Mouse (Mus musculus): Measurements from ENCODE around the gene Swsap1. TPM values are rescaled to one million over a fixed set of nuclear protein-coding genes. Genes with fewer than 3 reads are reported as not detected.

Swsap1 gene
- polyA plus RNA-seq (2014; fragmentation: Nextera tagmentation; extraction: Ambion mirVana), result 10.2 and 12.2 TPM in 2 replicates

DNA sequence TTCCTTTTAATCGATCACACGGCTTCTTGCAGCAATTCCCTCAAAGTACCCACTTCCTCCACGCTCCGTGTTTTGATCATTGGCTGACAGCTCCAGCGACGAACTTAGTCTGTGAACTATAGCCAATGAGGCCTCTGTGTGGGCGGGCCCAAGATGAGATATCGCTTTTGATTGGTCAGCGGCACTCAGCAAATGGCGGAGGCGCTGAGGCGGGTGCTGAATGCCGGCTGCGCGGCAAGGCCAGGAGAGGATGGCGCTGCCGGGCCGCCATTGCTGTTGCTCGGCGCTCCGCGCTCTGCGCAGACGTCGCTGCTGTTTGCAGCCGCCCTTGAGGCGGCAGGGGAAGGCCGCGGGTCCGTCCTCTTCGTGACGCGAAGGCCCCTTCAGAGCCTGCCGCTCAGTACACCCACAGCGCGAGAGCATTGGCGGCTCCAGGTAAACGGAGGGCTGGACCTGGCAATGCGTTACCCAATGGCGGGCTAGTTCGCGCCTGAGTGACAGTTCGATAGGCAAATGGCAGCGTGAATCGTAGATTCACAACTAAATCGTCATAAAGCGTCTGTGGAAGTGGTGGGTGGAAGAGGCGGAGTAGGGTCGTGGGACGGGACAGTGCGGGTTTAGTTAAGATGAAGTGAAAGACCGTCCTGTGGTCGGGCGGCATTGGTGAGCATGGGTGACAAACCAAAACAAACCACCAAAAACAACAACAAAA is at the start of gene Swsap1:
Gene Swsap1 (plus strand): TSS at position 186 of the 712 bp plus-strand sequence.
- H3K27me3 ChIP-seq (ENCODE audit: insufficient read depth, low read length), result peaks cover 10% of the 10 kb centered on the region
- TF ChIP-seq CTCF (IDR thresholded peaks at IDR 0.05; ENCODE audit: low read depth), result no peak; the same call in 1 of the 2 replicates
- H3K9ac ChIP-seq, result peak within 1 kb of the TSS; percentile 61
- ATAC-seq (ENCODE audit: insufficient read depth), result peak; percentile 98
- peak within 1 kb of the TSS; percentile 67 for H3K4me2 ChIP-seq
- H3K9me3 ChIP-seq (ENCODE audit: low read depth, low read length), result no peaks in the 10 kb centered on the region
- H3K27ac ChIP-seq (ENCODE audit: low read depth), result peak within 1 kb of the TSS; percentile 92
- DNase-seq, result peak; percentile 99
- 1% methylated on average over 54 of the region's 54 CpGs for WGBS
- H3K36me3 ChIP-seq (ENCODE audit: insufficient read depth), result no peaks in the 10 kb centered on the region; the same call in 1 of the 2 replicates
- H3K4me3 ChIP-seq (ENCODE audit: low read depth, low read length), result peak within 1 kb of the TSS; percentile 65
- no peaks in the 10 kb centered on the region for H3K4me1 ChIP-seq (ENCODE audit: insufficient read depth)

DNA sequence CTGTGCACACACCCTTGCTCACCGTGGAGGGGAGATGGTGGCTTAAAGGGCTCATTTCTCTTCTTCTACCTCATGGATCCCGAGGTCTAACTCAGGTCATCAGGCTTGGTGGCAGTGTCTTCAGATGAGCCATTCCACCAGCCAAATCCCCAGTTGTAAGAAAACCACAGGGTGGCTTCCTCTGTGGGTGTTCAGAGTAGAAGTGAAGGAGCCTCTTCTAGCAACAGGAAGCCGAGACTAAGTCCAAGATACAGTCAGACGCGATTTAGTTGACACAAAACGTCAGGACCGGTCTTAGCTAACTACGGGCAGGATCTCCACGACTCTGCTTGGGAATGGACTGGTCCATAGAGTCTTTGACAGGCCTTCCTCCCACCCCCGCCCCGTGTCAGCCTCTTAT is 47.3 kb upstream of the Swsap1 start:
- H3K27ac ChIP-seq (ENCODE audit: low read depth), result no peak overlapping the region
- H3K9me3 ChIP-seq (ENCODE audit: low read depth, low read length), result no peaks in the 10 kb centered on the region
- no peak overlapping the region for H3K9ac ChIP-seq
- TF ChIP-seq CTCF (IDR thresholded peaks at IDR 0.05; ENCODE audit: low read depth), result no peak
- H3K36me3 ChIP-seq (ENCODE audit: insufficient read depth), result no peaks in the 10 kb centered on the region
- H3K4me2 ChIP-seq, result no peak overlapping the region
- H3K27me3 ChIP-seq (ENCODE audit: insufficient read depth, low read length), result no peaks in the 10 kb centered on the region
- DNase-seq (no peak), ATAC-seq (ENCODE audit: insufficient read depth) (no peak)
- H3K4me3 ChIP-seq (ENCODE audit: low read depth, low read length), result no peak overlapping the region
- H3K4me1 ChIP-seq (ENCODE audit: insufficient read depth), result no peaks in the 10 kb centered on the region
- 72% methylated on average over 11 of the region's 11 CpGs for WGBS

DNA sequence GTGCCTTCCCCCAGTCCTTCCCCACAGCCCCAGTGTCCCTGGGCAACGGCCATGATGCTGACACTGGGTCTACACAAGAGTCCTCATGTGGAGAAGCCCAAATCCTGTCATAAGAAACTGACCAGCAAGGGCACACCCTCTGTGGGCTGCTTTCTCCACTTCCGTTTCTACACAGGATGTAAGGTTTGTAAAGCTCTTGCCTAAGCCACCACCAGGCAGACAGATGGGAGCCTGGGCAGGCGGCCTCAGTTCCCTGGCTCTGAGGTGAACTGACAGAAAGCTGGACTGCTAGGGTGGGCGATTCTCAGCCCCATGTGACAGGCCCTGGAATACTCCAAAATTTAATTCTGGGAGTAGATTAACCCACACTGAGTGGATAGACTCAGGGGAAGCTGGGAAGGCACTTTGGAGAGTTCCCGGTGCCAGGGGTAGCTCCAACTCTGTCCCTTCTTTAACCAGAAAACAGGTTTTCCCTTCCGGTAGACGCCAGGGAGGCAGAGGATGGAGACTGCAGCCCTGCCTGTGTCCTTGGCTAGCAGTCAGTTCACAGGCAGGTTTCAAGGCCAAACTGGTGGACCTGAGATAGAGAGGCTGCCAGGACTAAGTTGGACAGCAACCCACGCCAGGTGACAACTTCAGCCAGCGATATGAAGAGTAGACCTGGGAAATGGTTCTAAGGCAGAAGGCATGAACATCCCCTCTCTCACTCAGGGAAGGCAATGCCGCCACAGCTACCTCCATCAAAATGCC is 45.9 kb upstream of the Swsap1 start:
- ATAC-seq (ENCODE audit: insufficient read depth), result no peak
- no peak overlapping the region for H3K4me3 ChIP-seq (ENCODE audit: low read depth, low read length)
- no peak for DNase-seq
- no peak overlapping the region for H3K4me2 ChIP-seq
- H3K4me1 ChIP-seq (ENCODE audit: insufficient read depth), result no peaks in the 10 kb centered on the region
- no peak overlapping the region for H3K9ac ChIP-seq
- 75% methylated on average over 10 of the region's 10 CpGs for WGBS
- no peak for TF ChIP-seq CTCF (IDR thresholded peaks at IDR 0.05; ENCODE audit: low read depth)
- H3K9me3 ChIP-seq (ENCODE audit: low read depth, low read length), result no peaks in the 10 kb centered on the region
- H3K36me3 ChIP-seq (ENCODE audit: insufficient read depth), result no peaks in the 10 kb centered on the region
- no peaks in the 10 kb centered on the region for H3K27me3 ChIP-seq (ENCODE audit: insufficient read depth, low read length)
- H3K27ac ChIP-seq (ENCODE audit: low read depth), result no peak overlapping the region

DNA sequence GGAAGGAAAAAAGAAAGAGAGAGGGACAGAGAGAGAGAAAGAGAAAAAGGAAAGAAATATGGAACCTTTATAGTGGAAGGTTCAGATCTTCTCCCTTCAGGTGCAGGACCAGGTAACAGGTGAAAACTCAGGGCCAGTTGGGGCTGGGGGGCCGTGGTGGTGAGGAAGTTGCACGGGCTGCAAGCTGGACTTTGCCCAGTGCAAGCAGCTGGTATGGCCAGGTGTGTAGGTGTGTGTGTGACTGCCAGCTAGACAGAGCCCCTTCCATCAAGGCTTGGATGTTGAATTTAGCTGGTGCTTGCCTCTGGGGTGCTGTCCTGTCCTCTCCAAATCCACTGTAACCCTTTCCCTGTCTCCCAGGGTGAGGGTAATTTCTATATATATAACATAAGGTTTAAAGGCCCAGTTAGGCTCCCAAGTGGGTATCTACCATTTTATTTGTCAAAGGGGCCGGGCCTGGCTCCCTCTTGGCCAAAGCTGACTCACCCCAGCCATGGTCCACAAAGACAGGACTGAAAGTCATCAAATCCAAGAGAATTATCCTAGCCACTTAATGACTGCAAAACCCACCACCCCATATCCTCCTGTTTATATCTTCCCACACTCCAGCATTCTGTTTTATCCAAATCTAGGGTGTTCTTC is 38.6 kb upstream of the Swsap1 start:
- H3K27me3 ChIP-seq (ENCODE audit: insufficient read depth, low read length), result peaks cover 6% of the 10 kb centered on the region; the same call in 1 of the 2 replicates
- H3K4me2 ChIP-seq, result peak overlapping the region; percentile 98
- H3K27ac ChIP-seq (ENCODE audit: low read depth), result no peak overlapping the region
- no peaks in the 10 kb centered on the region for H3K36me3 ChIP-seq (ENCODE audit: insufficient read depth)
- H3K9ac ChIP-seq, result peak overlapping the region; percentile 62; the same call in 1 of the 2 replicates
- H3K9me3 ChIP-seq (ENCODE audit: low read depth, low read length), result no peaks in the 10 kb centered on the region
- WGBS, result 60% methylated on average over 3 of the region's 3 CpGs
- TF ChIP-seq CTCF (IDR thresholded peaks at IDR 0.05; ENCODE audit: low read depth), result no peak
- no peak for DNase-seq
- ATAC-seq (ENCODE audit: insufficient read depth), result no peak
- H3K4me3 ChIP-seq (ENCODE audit: low read depth, low read length), result peak overlapping the region; percentile 58
- H3K4me1 ChIP-seq (ENCODE audit: insufficient read depth), result no peaks in the 10 kb centered on the region

DNA sequence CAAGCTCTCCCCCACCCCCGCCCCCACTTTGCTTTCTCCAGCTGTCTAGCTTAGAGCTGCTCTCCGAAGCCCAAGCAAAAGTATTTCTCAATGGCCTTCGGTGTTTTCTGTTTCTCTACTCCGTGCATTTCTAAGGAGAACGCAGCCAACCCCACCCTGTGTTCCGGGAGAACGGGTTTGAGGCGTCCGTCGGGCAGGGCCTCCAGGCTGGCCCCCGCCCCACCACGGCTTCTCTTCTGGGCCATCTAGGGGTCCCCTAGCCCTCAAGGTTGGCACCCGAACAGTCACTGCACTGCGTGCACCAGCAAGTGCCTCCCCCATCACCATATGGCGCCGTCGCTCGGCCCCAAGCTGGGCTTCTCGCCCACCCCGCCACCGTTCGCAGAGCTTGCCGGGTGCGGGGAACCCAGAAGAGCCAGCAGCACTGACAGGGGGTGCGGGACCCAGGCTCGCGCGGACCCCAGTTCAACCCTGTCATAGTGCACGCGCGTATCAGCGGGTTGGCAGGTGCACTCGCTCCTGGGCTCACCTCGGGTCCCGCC is 38.0 kb upstream of the Swsap1 start:
- peak overlapping the region; percentile 98 for H3K4me2 ChIP-seq
- peak; percentile 73 for ATAC-seq (ENCODE audit: insufficient read depth)

DNA sequence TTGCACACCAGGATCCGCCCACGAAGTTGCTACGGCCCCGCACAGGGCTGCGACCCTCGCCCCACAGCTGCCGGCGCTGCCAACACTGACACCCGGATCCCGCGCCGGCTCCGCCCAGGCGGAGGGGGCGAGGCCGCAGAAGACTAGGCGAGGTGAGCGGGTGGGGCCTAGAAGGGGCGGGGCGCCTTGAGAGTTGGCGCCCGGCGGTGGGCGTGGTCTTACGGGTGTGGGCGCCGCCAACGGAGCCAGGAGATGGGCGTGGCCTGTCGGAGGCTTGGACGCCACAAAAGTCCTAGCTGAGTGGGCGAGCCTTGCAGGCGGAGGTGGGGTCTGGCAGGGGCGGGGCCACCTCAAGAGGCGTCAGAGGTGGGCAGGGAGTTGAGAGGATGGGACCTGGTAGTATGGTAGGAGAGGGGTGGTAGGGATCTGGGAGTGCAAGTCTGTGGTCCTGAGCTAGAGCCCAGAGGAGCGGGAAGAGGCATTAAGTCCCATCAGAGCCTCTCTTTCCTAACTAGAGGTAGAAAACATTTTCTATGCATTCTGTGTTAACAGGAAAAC is 37.4 kb upstream of the Swsap1 start, which contains the start of gene Rab3d:
Gene Rab3d (minus strand): TSS at position 158 of the 558 bp plus-strand sequence.
- Histone ChIP-seq H3K27ac (ENCODE audit: low read depth) (no peak within 1 kb of the TSS), H3K4me2 (peak within 1 kb of the TSS; percentile 98), H3K4me1 (ENCODE audit: insufficient read depth) (no peaks in the 10 kb centered on the region), H3K9me3 (ENCODE audit: low read depth, low read length) (no peaks in the 10 kb centered on the region), H3K36me3 (ENCODE audit: insufficient read depth) (no peaks in the 10 kb centered on the region), H3K4me3 (ENCODE audit: low read depth, low read length) (peak within 1 kb of the TSS; percentile 58), H3K9ac (peak within 1 kb of the TSS; percentile 62), H3K27me3 (ENCODE audit: insufficient read depth, low read length) (peaks cover 6% of the 10 kb centered on the region; the same call in 1 of the 2 replicates)
- DNase-seq (peak; percentile 99), ATAC-seq (ENCODE audit: insufficient read depth) (peak; percentile 93)
- WGBS, result under 1% methylated on average over 36 of the region's 36 CpGs
- no peak for TF ChIP-seq CTCF (IDR thresholded peaks at IDR 0.05; ENCODE audit: low read depth)

More for the DNA sequence above, 38.0 kb upstream of the Swsap1 start:
- H3K9me3 ChIP-seq (ENCODE audit: low read depth, low read length), result no peaks in the 10 kb centered on the region
- H3K4me3 ChIP-seq (ENCODE audit: low read depth, low read length), result peak overlapping the region; percentile 58
- no peaks in the 10 kb centered on the region for H3K4me1 ChIP-seq (ENCODE audit: insufficient read depth)
- DNase-seq, result peak; percentile 28
- no peaks in the 10 kb centered on the region for H3K36me3 ChIP-seq (ENCODE audit: insufficient read depth)
- H3K27ac ChIP-seq (ENCODE audit: low read depth), result no peak overlapping the region
- peak overlapping the region; percentile 62 for H3K9ac ChIP-seq
- TF ChIP-seq CTCF (IDR thresholded peaks at IDR 0.05; ENCODE audit: low read depth), result no peak
- peaks cover 6% of the 10 kb centered on the region; the same call in 1 of the 2 replicates for H3K27me3 ChIP-seq (ENCODE audit: insufficient read depth, low read length)
- WGBS, result 1% methylated on average over 35 of the region's 35 CpGs

All from lung, embryonic 14.5 days (tissue).